Mouse (Mus musculus) heart, postnatal 0 days (tissue): ENCODE results near the gene Prkca.

Experiments
- CTCF ChIP-seq: IDR thresholded peaks from 2 replicates; pipeline ENCODE4 v1.5.1; 2016; ENCODE audit warnings: antibody characterized with exemption, control low read depth, low read depth
- EP300 ChIP-seq: IDR thresholded peaks from 2 replicates; pipeline ENCODE4 v1.6.1; 2016; ENCODE audit warnings: antibody characterized with exemption, low read depth

DNA sequence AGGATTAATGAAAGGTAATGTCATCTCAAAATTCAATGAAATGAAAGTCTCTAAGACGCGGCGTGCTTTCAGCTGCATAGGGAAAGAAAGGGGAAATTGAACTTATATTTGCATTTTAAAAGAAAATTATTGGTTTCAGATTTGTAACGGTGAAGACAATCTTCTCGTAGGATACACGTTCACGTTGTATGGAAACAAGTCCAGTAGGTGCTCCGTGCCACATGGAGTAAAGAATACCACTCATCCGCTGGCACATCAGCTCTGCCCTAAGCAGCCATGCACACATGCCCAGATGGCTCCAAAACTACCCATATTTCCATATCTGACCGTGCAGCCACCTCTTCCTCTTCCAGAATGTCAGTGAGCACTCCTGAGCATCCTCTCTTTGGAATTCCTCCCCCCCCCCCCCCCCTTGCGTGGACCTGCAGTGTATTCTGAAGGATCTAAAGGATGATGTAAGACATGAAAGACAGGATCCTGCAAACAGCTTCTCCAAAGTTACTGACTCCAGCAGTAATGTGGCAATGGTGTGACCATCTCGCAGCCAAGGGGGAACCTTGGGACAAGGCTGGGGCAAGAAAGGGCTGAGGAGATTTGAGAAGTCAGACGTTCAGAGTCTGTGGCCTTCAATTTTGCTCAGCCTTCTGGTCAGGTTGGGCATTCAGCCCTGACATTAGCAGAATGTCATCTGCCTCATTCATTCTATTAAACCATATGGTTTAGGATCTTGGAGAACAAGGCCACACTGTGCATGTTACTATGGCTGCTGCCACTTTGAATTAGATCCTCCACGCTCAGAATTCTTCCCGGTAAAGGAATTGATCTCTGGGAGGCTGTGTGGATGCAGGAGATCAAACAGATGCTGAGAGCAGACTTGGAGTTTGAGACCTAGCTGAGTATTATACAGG, 142.8 kb downstream of the Prkca start:
- no peak for TF ChIP-seq CTCF
- TF ChIP-seq EP300, result no peak
